Mouse (Mus musculus): Measurements from ENCODE around the gene Gm7361. TPM values are rescaled to one million over a fixed set of nuclear protein-coding genes. Genes with fewer than 3 reads are reported as not detected.
"Not testable (repeated sequence)": the region's sequence is repeated elsewhere in the genome, so short reads cannot be mapped to it uniquely, and the experiment has no call there.

The Gm7361 gene
- total RNA-seq (2021), result under 1 TPM; 0.40 to 0.53 TPM

GRCm38 (mm10) chr5:26257391-26257790 is at the start of gene Gm7361:
TSS of gene Gm7361 (plus strand) at chr5:26257691.
- not testable (repeated sequence) for DNase-seq

GRCm38 (mm10) chr5:26211030-26211429 is 46.5 kb upstream of the Gm7361 start:
- DNase-seq, result peak in 1 of 2 experiments; percentile 4

DNA sequence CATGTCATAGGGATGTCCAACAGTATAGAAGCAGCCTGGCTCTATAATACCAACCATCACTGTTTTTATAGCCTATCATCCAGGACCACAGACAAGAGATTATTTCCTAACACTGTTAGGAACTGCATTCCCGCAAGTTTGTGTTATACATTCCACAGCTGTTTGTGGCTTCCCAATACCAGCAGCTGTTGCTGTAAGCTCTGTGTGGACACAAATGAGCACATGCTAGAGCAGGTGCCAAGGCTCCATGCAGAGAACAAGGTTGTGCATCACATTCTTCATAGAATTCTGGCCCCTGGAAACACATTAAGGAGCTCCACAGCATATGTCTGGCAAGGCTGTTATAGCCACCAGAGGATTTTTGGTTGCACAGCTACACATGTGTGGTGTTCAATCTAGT is 35.4 kb upstream of the Gm7361 start:
- no peak for DNase-seq

DNA sequence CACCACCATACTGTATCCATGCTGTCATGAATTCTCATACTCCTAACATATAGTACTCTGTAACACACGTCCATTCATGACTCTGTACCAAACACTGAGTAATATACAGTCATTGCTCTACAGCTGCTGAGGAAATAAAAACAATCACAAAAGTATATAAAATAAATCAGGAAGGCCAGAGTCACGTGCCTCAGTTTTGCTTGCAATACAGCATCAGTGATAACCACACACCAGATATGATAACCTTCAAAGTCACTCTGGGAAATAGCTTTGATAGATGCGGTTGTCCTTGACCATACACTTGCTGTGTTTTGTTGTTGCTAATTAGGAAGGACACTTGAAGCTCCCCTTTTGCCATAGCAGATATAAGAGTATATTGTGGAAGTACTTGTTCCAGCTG is 9.2 kb downstream of the Gm7361 start:
- not testable (repeated sequence) for DNase-seq

GRCm38 (mm10) chr5:26280361-26280760 is 22.9 kb downstream of the Gm7361 start:
- no peak for DNase-seq

GRCm38 (mm10) chr5:26281717-26282116 is 24.2 kb downstream of the Gm7361 start:
- DNase-seq, result no peak

GRCm38 (mm10) chr5:26282282-26282681 is 24.8 kb downstream of the Gm7361 start:
- DNase-seq, result peak; percentile 63 to 64

DNA sequence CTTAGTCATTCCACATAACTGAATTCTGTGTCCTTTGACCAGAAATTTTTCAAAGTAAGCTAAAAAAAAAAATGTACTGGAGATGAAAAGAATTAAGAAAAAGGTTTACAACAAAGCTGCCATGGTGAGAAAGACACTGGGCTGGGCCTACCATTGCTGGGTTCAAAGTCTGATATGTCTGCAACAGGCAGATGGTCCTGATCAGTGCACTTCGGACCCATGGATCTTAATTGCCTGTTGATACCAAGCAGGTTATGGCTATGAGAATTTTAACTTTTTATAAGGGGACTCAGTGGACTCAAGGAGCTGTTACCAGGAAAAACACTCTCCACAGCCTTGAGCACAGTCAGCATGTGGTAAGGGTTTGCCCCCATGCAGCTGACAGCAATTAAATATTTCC is 25.9 kb downstream of the Gm7361 start:
- no peak for DNase-seq

DNA sequence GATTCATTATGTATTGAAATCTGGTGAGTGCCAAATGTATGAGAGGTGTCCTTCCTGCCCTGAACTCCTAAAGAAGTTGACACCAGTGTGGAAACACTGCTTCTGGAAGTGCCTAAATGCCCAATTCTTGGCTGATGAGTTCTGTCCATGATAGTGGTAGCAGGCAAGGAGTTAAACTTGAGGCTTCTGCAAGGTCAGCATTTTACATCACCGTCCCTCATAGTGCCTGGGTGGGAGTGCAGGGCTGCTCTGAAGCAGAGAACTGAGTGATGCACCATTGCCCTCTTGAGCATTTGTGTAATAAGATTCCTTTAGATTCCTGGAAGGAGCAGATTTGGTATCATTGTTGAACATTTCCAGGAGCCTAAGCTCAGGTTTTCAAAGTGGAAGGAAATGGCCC is 34.1 kb downstream of the Gm7361 start:
- no peak for DNase-seq

DNA sequence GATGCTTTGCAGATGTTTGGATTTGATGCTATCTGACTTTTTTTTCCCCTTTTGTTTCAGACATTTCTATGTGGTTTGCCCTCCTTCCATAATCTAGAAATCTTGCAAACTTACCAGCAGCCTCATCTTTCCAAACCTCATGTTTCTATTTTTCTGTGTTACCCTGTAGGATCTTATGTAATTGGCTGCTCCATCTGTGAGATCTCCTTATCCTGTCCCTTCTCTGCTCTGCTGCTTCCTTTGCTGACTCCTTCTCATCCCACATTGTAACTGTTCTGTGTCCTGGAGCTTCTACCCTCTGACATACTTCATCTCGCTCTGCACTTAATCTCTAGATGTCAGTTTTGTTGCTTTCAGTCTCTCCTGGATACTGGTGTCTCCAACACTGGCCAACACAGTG is 35.8 kb downstream of the Gm7361 start:
- DNase-seq, result no peak

Other genes with a start within 250 kb of the Gm7361 start
- gene Gm5862, start 234.8 kb upstream of the Gm7361 start, total RNA-seq (2021), result not detected
- gene Speer4a, start 218.1 kb upstream of the Gm7361 start, total RNA-seq (2021), result not detected
- gene Gm7347, start 199.1 kb upstream of the Gm7361 start, total RNA-seq (2021), result not detected
- not detected for gene Gm10471, start 168.4 kb upstream of the Gm7361 start, total RNA-seq (2021)
- gene 5031410I06Rik, start 152.3 kb upstream of the Gm7361 start, total RNA-seq (2021), result not detected
- gene Gm10220, start 136.3 kb upstream of the Gm7361 start, total RNA-seq (2021), result not detected